Mouse (Mus musculus): ENCODE data around the gene Upf2. TPM values are rescaled to one million over a fixed set of nuclear protein-coding genes. Genes with fewer than 3 reads are reported as not detected.
"Not testable (repeated sequence)": the region's sequence is repeated elsewhere in the genome, so short reads cannot be mapped to it uniquely, and the experiment has no call there.

The Upf2 gene
- polyA plus RNA-seq, 1 experiment from 2014 or later = 14.0 TPM

- Histone ChIP-seq H3K4me3 (replicated peaks) (no peak overlapping the region), H3K4me2 (no peak overlapping the region), H3K36me3 (replicated peaks) (no peaks in the 10 kb centered on the region), H3K4me1 (no peaks in the 10 kb centered on the region), H3K27me3 (no peaks in the 10 kb centered on the region), H3K9ac (no peak overlapping the region), H3K9me3 (no peaks in the 10 kb centered on the region), H3K27ac (no peak overlapping the region)
- no peak for ATAC-seq (ENCODE audit: low FRiP score)
- 87% methylated on average over 4 of the region's 4 CpGs for WGBS
These were observed 14.7 kb upstream of the Upf2 start for GRCm38 (mm10) chr2:5936550-5936949.

- Histone ChIP-seq H3K27ac (no peak overlapping the region), H3K27me3 (no peaks in the 10 kb centered on the region), H3K36me3 (replicated peaks) (no peaks in the 10 kb centered on the region), H3K4me3 (replicated peaks) (no peak overlapping the region), H3K9ac (no peak overlapping the region), H3K4me2 (no peak overlapping the region), H3K9me3 (no peaks in the 10 kb centered on the region), H3K4me1 (peaks cover 6% of the 10 kb centered on the region)
- no peak for ATAC-seq (ENCODE audit: low FRiP score)
- 91% methylated on average over 3 of the region's 3 CpGs for WGBS
These were observed 11.9 kb upstream of the Upf2 start for GRCm38 (mm10) chr2:5939319-5939718.

GRCm38 (mm10) chr2:5939911-5940310, 11.4 kb upstream of the Upf2 start:
- Histone ChIP-seq H3K27me3 (no peaks in the 10 kb centered on the region), H3K4me1 (peaks cover 6% of the 10 kb centered on the region), H3K9me3 (no peaks in the 10 kb centered on the region), H3K36me3 (replicated peaks) (no peaks in the 10 kb centered on the region), H3K9ac (no peak overlapping the region), H3K4me3 (replicated peaks) (no peak overlapping the region), H3K4me2 (no peak overlapping the region), H3K27ac (no peak overlapping the region)
- no peak for ATAC-seq (ENCODE audit: low FRiP score)
- WGBS = 87% methylated on average over 14 of the region's 14 CpGs

GRCm38 (mm10) chr2:5940936-5941335, 10.3 kb upstream of the Upf2 start:
- no peak overlapping the region for H3K9ac ChIP-seq
- no peak for ATAC-seq (ENCODE audit: low FRiP score)
- 96% methylated on average over 9 of the region's 9 CpGs for WGBS
- no peak overlapping the region for H3K4me3 ChIP-seq (replicated peaks)
- H3K4me1 ChIP-seq = peaks cover 6% of the 10 kb centered on the region
- H3K27ac ChIP-seq = no peak overlapping the region
- H3K36me3 ChIP-seq (replicated peaks) = no peaks in the 10 kb centered on the region
- no peak overlapping the region for H3K4me2 ChIP-seq
- H3K9me3 ChIP-seq = no peaks in the 10 kb centered on the region
- H3K27me3 ChIP-seq = no peaks in the 10 kb centered on the region

GRCm38 (mm10) chr2:5941861-5942415, 9.3 kb upstream of the Upf2 start:
- WGBS = 60% methylated on average over 11 of the region's 11 CpGs
- Histone ChIP-seq H3K36me3 (replicated peaks) (no peaks in the 10 kb centered on the region), H3K27ac (no peak overlapping the region), H3K4me1 (peaks cover 6% of the 10 kb centered on the region), H3K4me3 (replicated peaks) (peak overlapping the region; percentile 56), H3K9ac (peak overlapping the region; percentile 56), H3K9me3 (no peaks in the 10 kb centered on the region), H3K4me2 (peak overlapping the region; percentile 83), H3K27me3 (no peaks in the 10 kb centered on the region)
- peak; percentile 17; the same call in 1 of the 2 replicates for ATAC-seq (ENCODE audit: low FRiP score)

- Histone ChIP-seq H3K9ac (peak within 1 kb of the TSS; percentile 56), H3K9me3 (no peaks in the 10 kb centered on the region), H3K27ac (no peak within 1 kb of the TSS), H3K4me3 (replicated peaks) (peak within 1 kb of the TSS; percentile 56), H3K4me2 (peak within 1 kb of the TSS; percentile 83), H3K4me1 (peaks cover 6% of the 10 kb centered on the region), H3K36me3 (replicated peaks) (no peaks in the 10 kb centered on the region), H3K27me3 (no peaks in the 10 kb centered on the region)
- ATAC-seq (ENCODE audit: low FRiP score) = peak; percentile 96
- WGBS = under 1% methylated on average over 36 of the region's 36 CpGs
These were observed 8.7 kb upstream of the Upf2 start, which contains the start of gene Dhtkd1 for GRCm38 (mm10) chr2:5942416-5943032. Gene Dhtkd1, minus strand, starts transcription at chr2:5942792.

- peak; percentile 27; the same call in 1 of the 2 replicates for ATAC-seq (ENCODE audit: low FRiP score)
- peak overlapping the region; percentile 56; the same call in 1 of the 2 replicates for H3K9ac ChIP-seq
- no peak overlapping the region for H3K27ac ChIP-seq
- H3K36me3 ChIP-seq (replicated peaks) = no peaks in the 10 kb centered on the region
- H3K27me3 ChIP-seq = no peaks in the 10 kb centered on the region
- WGBS = 27% methylated on average over 4 of the region's 4 CpGs
- peaks cover 6% of the 10 kb centered on the region for H3K4me1 ChIP-seq
- peak overlapping the region; percentile 83 for H3K4me2 ChIP-seq
- no peaks in the 10 kb centered on the region for H3K9me3 ChIP-seq
- H3K4me3 ChIP-seq (replicated peaks) = peak overlapping the region; percentile 56
These were observed 8.2 kb upstream of the Upf2 start for GRCm38 (mm10) chr2:5943071-5943470.

GRCm38 (mm10) chr2:5945629-5946028, 5.6 kb upstream of the Upf2 start:
- 88% methylated on average over 1 of the region's 1 CpGs for WGBS

GRCm38 (mm10) chr2:5946876-5947275, 4.4 kb upstream of the Upf2 start:
- 87% methylated on average over 3 of the region's 3 CpGs for WGBS
- peaks cover 11% of the 10 kb centered on the region for H3K4me1 ChIP-seq
- no peak overlapping the region for H3K4me3 ChIP-seq (replicated peaks)
- no peak overlapping the region for H3K9ac ChIP-seq
- no peak overlapping the region for H3K4me2 ChIP-seq
- no peaks in the 10 kb centered on the region for H3K9me3 ChIP-seq
- H3K27me3 ChIP-seq = no peaks in the 10 kb centered on the region
- ATAC-seq (ENCODE audit: low FRiP score) = no peak
- no peaks in the 10 kb centered on the region for H3K36me3 ChIP-seq (replicated peaks)
- H3K27ac ChIP-seq = no peak overlapping the region

More at GRCm38 (mm10) chr2:5945629-5946028, 5.6 kb upstream of the Upf2 start:
- Histone ChIP-seq H3K4me2 (no peak overlapping the region), H3K27me3 (no peaks in the 10 kb centered on the region), H3K36me3 (replicated peaks) (no peaks in the 10 kb centered on the region), H3K4me1 (peaks cover 11% of the 10 kb centered on the region), H3K9ac (no peak overlapping the region), H3K9me3 (no peaks in the 10 kb centered on the region), H3K4me3 (replicated peaks) (no peak overlapping the region), H3K27ac (no peak overlapping the region)
- ATAC-seq (ENCODE audit: low FRiP score) = no peak

- no peaks in the 10 kb centered on the region for H3K9me3 ChIP-seq
- no peaks in the 10 kb centered on the region for H3K27me3 ChIP-seq
- no peak overlapping the region for H3K4me3 ChIP-seq (replicated peaks)
- H3K27ac ChIP-seq = no peak overlapping the region
- H3K9ac ChIP-seq = no peak overlapping the region
- H3K4me1 ChIP-seq = peaks cover 14% of the 10 kb centered on the region
- ATAC-seq (ENCODE audit: low FRiP score) = no peak
- no peak overlapping the region for H3K4me2 ChIP-seq
- WGBS = 91% methylated on average over 2 of the region's 2 CpGs
- H3K36me3 ChIP-seq (replicated peaks) = no peaks in the 10 kb centered on the region
These were observed 2.3 kb upstream of the Upf2 start for GRCm38 (mm10) chr2:5948964-5949363.

- not testable (repeated sequence) for ATAC-seq (ENCODE audit: low FRiP score); H3K9me3 ChIP-seq; H3K27me3 ChIP-seq; H3K36me3 ChIP-seq (replicated peaks); H3K27ac ChIP-seq
- Histone ChIP-seq H3K4me1 (peaks cover 14% of the 10 kb centered on the region), H3K4me2 (peak overlapping the region; percentile 89), H3K4me3 (replicated peaks) (peak overlapping the region; percentile 93), H3K9ac (peak overlapping the region; percentile 62; the same call in 1 of the 2 replicates)
- WGBS = 94% methylated on average over 9 of the region's 9 CpGs
These were observed 1.4 kb upstream of the Upf2 start for GRCm38 (mm10) chr2:5949821-5950220.

- H3K27me3 ChIP-seq = no peaks in the 10 kb centered on the region
- no peaks in the 10 kb centered on the region for H3K36me3 ChIP-seq (replicated peaks)
- H3K4me1 ChIP-seq = peaks cover 14% of the 10 kb centered on the region
- peak overlapping the region; percentile 93 for H3K4me3 ChIP-seq (replicated peaks)
- peak overlapping the region; percentile 89 for H3K4me2 ChIP-seq
- 15% methylated on average over 6 of the region's 6 CpGs for WGBS
- H3K9ac ChIP-seq = peak overlapping the region; percentile 62
- H3K27ac ChIP-seq = peak overlapping the region; percentile 89; the same call in 1 of the 2 replicates
- ATAC-seq (ENCODE audit: low FRiP score) = no peak
- H3K9me3 ChIP-seq = no peaks in the 10 kb centered on the region
These were observed 964 bp upstream of the Upf2 start for GRCm38 (mm10) chr2:5950305-5950704.

Measured in forebrain, embryonic 12.5 days (tissue).